Mouse (Mus musculus): ENCODE data around the gene Pitx3.
A peak's percentile ranks its signal among the peaks of the same experiment; 100 is the strongest.
"Not testable (repeated sequence)": the region's sequence is repeated elsewhere in the genome, so short reads cannot be mapped to it uniquely, and the experiment has no call there.

Gene Pitx3

DNA sequence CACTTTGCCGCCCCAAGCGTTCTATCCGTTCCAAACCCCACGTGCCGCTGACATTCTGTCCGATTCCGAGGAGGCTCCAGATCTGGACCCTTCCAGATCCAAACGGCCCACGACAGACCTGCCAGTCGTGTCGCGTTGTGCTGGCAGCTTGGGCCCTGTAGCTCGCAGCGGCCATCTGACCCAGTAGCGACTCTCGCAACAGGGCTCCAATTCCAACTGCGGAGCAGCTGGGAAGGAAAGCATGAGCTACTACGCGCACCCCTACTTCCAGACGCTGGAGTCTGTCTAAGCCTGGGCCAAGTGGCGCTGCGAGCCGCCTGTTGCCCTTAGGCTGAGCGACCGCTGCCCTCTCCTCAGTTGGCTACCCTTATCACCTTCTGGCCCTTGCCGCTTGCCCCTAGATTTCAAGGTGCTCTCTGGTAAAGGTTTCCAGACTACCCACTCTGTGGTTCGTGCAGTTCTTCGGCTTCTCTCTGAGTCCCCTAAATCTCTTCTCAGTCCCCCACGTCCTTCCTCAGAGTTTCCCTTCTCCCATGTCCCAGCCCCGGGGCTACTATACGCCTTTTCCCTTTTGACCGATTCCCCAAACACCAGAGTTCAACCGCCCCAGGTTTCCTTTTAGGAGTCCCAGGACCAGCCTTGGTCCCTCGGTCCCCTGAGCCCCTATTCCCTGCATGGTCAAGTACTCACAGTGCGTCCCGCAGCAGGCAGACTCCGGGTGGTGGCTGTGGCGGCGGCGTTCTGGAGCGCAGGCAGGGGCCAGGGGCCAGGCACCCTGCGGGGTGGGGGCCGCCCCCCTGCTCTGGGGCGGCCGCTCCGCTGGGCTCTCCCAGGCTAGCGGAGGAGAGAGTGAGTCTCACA, at the start of gene Pitx3:
Gene Pitx3 (minus strand): TSS at position 816 of the 861 bp plus-strand sequence.
- DNase-seq (ENCODE audit: low read depth, low spot score): no peak

DNA sequence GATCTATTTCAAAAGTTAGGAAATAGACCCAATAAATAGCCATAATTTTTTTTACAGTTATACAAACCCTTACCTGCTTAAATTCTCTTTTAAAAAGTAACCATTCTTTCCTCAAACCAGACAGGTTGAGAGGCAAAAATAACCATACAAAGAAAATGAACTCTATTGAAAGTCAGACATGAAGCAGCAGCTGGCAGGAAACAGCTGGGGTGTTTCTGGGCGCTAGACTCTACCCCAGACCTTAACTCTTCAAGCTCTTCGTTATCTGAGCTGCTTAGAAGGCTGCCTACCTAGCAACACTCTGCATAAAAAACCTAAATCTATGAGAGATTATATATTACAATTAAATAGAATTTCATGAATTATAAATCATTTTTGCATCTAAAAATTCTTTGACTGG, 39.1 kb upstream of the Pitx3 start:
- DNase-seq (ENCODE audit: low read depth, low spot score): no peak

- DNase-seq (ENCODE audit: low read depth, low spot score): no peak
Observed at GRCm38 (mm10) chr19:46186611-46187010, 38.5 kb upstream of the Pitx3 start.

DNA sequence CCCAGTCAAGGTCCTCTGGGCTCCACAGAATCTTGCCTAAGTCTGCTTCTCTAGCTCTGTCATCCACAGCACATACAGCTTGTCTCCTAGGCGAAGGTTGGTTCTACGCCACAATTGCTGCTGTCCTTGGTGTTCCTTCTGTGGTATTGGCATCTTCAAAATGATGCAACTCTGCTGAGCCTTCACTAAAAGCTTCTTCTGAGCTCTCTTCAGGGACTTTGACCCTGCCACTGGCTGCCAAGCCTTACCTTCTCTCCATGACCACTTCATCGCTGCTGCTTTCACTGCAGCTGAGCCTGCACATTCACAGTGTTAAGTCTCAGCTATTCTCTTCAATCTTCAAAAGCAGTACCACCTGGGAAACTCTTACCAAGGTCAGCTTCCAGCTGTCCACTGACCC, 34.1 kb upstream of the Pitx3 start:
- no peak for DNase-seq (ENCODE audit: low read depth, low spot score)

GRCm38 (mm10) chr19:46180274-46180673, 32.1 kb upstream of the Pitx3 start:
- no peak for DNase-seq (ENCODE audit: low read depth, low spot score)

DNA sequence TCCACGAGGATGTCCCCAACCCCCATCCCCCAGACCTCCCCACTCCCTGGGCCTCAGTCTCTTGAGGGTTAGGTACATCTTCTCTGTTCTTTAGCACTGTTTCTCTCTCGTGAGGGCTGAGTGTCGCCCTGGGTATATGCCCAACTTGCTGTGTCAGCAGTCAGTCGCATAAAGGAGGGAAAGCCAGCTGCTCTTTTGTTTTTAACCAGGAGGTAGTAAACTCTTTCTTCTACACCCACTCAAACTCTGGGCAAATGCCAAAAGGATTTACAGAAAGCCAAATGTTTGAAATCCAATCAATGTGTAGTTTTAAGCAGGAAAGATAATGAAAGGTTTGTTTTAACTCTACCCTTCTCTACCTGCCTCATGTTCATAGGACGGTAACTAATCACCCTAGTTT, 28.9 kb upstream of the Pitx3 start:
- DNase-seq (ENCODE audit: low read depth, low spot score): no peak

- DNase-seq (ENCODE audit: low read depth, low spot score): no peak
Observed at GRCm38 (mm10) chr19:46175173-46175572, 27.0 kb upstream of the Pitx3 start.

- no peak for DNase-seq (ENCODE audit: low read depth, low spot score)
Observed at GRCm38 (mm10) chr19:46172541-46172940, 24.4 kb upstream of the Pitx3 start.

GRCm38 (mm10) chr19:46169913-46170312, 21.8 kb upstream of the Pitx3 start:
- DNase-seq (ENCODE audit: low read depth, low spot score): peak; percentile 52

GRCm38 (mm10) chr19:46169396-46169795, 21.3 kb upstream of the Pitx3 start:
- DNase-seq (ENCODE audit: low read depth, low spot score): no peak

- not testable (repeated sequence) for DNase-seq (ENCODE audit: low read depth, low spot score)
Observed at GRCm38 (mm10) chr19:46167169-46167568, 19.0 kb upstream of the Pitx3 start.

DNA sequence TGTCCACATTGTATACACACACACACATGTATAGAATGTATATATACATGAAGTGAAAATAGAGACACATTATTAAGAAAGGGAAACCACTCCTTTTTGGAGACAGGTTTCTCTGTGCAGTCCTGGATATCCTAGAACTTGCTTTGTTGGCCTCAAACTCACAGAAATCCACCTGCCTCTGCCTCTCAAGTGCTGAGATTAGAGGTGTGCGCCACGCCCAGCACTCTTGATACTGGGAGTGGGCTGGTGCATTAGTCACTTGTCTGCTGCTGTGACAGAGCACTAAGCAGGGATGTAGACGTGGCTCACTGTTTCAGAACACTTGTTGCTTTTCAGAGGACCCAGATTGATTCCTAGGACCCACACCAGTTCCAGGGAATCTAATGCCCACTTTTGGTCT, 17.8 kb upstream of the Pitx3 start:
- DNase-seq (ENCODE audit: low read depth, low spot score): no peak

GRCm38 (mm10) chr19:46152127-46152803, 4.1 kb upstream of the Pitx3 start, which contains the start of gene Gbf1:
Gene Gbf1 (plus strand): TSS chr19:46152509.
- DNase-seq (ENCODE audit: low read depth, low spot score): peak; percentile 99

- no peak for DNase-seq (ENCODE audit: low read depth, low spot score)
Observed at GRCm38 (mm10) chr19:46149091-46149490, 965 bp upstream of the Pitx3 start.

DNA sequence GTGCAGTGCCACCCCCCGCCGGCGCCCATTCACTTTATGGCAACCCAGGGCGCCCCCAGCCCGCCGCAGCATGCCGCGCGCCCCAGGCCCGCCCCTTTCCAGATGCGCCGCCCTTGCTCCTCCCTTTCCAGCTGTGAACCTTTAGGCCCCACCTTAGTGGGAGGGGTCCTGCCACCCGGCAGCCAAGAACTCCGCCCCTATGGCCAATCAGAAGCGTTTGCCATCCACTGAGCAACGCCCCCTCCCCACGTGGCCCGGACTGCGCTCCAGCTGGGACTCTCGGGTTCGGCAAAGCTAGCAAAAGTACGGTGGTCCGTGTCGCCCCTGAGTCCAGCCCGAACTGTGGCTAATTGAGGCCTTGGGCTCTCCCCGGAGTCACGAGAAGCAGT, 240 bp upstream of the Pitx3 start:
- peak; percentile 96 for DNase-seq (ENCODE audit: low read depth, low spot score)

GRCm38 (mm10) chr19:46141091-46141490, 7.0 kb downstream of the Pitx3 start:
- no peak for DNase-seq (ENCODE audit: low read depth, low spot score)

DNA sequence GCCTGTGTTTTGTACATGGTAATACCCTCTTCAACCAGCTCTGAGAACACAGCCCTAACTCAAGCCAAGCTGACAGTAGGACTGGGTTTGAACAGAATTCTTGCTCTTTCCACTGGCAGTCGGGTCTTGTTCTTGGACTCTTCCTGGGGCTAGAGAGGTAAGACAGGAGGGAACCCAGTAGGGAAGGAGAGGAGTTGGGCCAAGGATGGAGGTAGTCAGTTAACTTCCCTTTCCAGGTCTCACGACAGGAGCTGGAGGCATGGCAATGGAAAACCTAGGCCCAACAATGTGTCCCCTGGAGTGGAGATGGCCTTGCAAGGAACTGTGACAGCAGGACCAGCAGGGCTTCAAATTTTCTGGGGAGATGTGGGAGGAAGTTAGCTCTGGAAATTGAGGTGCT, 7.8 kb downstream of the Pitx3 start:
- no peak for DNase-seq (ENCODE audit: low read depth, low spot score)

GRCm38 (mm10) chr19:46136639-46137580, 11.2 kb downstream of the Pitx3 start:
- DNase-seq (ENCODE audit: low read depth, low spot score): peak; percentile 88

GRCm38 (mm10) chr19:46135789-46136638, 12.1 kb downstream of the Pitx3 start:
- DNase-seq (ENCODE audit: low read depth, low spot score): peak; percentile 60

DNA sequence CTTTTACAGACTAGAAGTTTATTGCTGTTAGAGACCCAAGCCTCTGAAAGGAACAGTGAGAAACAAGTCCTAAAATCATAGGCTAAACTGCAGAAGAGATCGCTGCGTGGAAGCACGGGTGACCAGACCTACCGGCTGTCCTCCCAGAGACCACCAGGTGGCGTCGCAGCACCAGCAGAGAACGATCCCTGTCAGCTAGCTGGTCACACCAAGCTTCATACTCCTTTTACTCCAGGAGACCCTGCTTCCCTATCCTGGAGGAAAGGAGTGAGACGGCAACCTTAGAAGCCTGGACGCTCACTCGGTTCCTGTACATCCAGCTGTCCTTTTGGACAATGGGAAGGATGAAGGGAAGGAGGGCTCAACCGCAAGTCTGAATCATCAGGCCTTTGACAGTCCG, 12.8 kb downstream of the Pitx3 start:
- DNase-seq (ENCODE audit: low read depth, low spot score): peak; percentile 87

- DNase-seq (ENCODE audit: low read depth, low spot score): no peak
Observed at GRCm38 (mm10) chr19:46132577-46132976, 15.5 kb downstream of the Pitx3 start.

Measured in ES-CJ7 (cell line).